Mouse (Mus musculus) intestine, postnatal 0 days (tissue): ENCODE results near the gene Erp44. TPM values are rescaled to one million over a fixed set of nuclear protein-coding genes. Genes with fewer than 3 reads are reported as not detected.

Experiments
- ATAC-seq: fragments of 200-750 bp; cut with Nextera tagmentation; 2 replicates; pipeline ENCODE4 v1.8.0; 2017; ENCODE audit warnings: mild to moderate bottlenecking, moderate TSS enrichment, moderate library complexity
- H3K27ac ChIP-seq: fragments of 300-500 bp; sonication (generic); 2 replicates; pipeline ENCODE4 v1.5.1; 2014; ENCODE audit warnings: mild to moderate bottlenecking, low read depth, low read length, moderate library complexity
- H3K27me3 ChIP-seq: fragments of 300-500 bp; sonication (generic); replicated peaks from 2 replicates; pipeline ENCODE4 v1.6.1; 2014; ENCODE audit warnings: low read length, mixed read lengths; ENCODE audit not compliant: control insufficient read depth, insufficient read depth
- H3K36me3 ChIP-seq: fragments of 300-500 bp; sonication (generic); 2 replicates; pipeline ENCODE4 v1.6.1; 2014; ENCODE audit warnings: mild to moderate bottlenecking, moderate library complexity; ENCODE audit not compliant: control insufficient read depth, insufficient read depth
- H3K4me1 ChIP-seq: fragments of 300-500 bp; sonication (generic); replicated peaks from 2 replicates; pipeline ENCODE4 v1.6.1; 2014; ENCODE audit warnings: antibody characterized with exemption, low read length, mixed read lengths; ENCODE audit not compliant: control insufficient read depth, insufficient read depth
- H3K4me2 ChIP-seq: fragments of 300-500 bp; sonication (generic); replicated peaks from 2 replicates; pipeline ENCODE4 v1.6.1; 2014; ENCODE audit warnings: low read depth, mild to moderate bottlenecking, moderate library complexity
- H3K4me3 ChIP-seq: fragments of 300-500 bp; sonication (generic); 2 replicates; pipeline ENCODE4 v1.5.1; 2014; ENCODE audit warnings: low read depth, low read length
- H3K9ac ChIP-seq: fragments of 300-500 bp; sonication (generic); 2 replicates; pipeline ENCODE4 v1.6.1; 2014; ENCODE audit warnings: mild to moderate bottlenecking, low read depth, low read length
- H3K9me3 ChIP-seq: fragments of 300-500 bp; sonication (generic); 2 replicates; pipeline ENCODE4 v1.6.1; 2016; ENCODE audit warnings: mixed run types; ENCODE audit not compliant: control insufficient read depth
- CTCF ChIP-seq: sonication (generic); IDR thresholded peaks from 2 replicates; pipeline ENCODE4 v1.5.1; 2016; ENCODE audit warnings: low read depth, mild to moderate bottlenecking, control low read depth, antibody characterized with exemption, moderate library complexity
- WGBS: fragments of 180-500 bp; shearing (Covaris S2); extraction: QIAGEN DNeasy Blood & Tissue Kit; methylation state at CpG from one replicate; pipeline ENCODE4 v1.1.7; 2014; 5-methylcytosine and 5-hydroxymethylcytosine counted together
- polyA plus RNA-seq: library from polyadenylated mRNA; unstranded; fragments of >200 nt; fragmentation: Nextera tagmentation; extraction: Ambion mirVana; gene quantifications from 2 replicates; pipeline ENCODE4 v1.2.1, GENCODE M21; 2015

Erp44 gene
- polyA plus RNA-seq, 1 experiment from 2014 or later = 78.8 TPM

DNA sequence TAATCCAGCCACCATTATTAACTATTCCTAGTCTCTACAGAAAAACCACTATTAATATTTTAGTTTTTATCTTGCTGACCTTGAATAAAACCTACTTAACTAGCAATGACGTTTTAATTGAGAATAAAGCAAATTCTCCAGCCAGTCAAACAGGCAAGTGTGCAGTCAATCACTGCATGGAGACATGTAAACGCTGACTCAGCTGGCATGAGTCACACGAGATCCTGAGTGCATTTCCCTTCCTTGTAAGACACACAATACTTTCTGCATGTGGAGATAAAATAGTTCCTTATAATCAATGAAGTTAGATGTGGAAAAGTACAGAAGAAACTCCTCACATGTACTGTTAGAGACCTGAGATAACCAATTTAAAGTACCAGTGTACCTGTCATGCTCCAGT, 53.8 kb downstream of the Erp44 start:
- no peak for TF ChIP-seq CTCF
- Histone ChIP-seq H3K4me2 (no peak overlapping the region), H3K36me3 (no peaks in the 10 kb centered on the region), H3K27me3 (no peaks in the 10 kb centered on the region), H3K4me1 (no peaks in the 10 kb centered on the region; the same call in 1 of the 2 replicates), H3K27ac (peak overlapping the region; percentile 4; the same call in 1 of the 2 replicates), H3K9me3 (no peaks in the 10 kb centered on the region), H3K9ac (no peak overlapping the region), H3K4me3 (no peak overlapping the region)
- peak; percentile 81 for ATAC-seq
- WGBS = 21% methylated on average over 3 of the region's 3 CpGs

DNA sequence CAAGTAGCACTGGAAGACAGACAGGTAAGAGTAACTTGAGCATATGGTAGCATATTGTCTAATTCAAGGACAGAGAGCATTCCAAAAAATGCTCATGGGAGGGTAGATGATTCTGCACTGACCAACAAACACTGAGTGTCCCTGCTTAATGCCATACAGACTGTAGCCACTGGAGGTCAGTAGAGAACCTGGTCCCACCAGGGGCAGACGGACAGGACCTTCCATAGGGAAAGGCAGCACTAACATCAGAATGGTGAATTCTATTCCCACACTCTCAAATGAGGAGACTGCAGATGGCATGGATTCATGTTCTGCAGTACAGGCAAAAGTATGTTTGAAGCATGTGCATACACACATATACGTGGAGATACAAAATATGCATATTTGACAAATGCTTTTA, 54.2 kb downstream of the Erp44 start:
- peak; percentile 76 for ATAC-seq
- peak; percentile 96 for TF ChIP-seq CTCF
- Histone ChIP-seq H3K4me1 (no peaks in the 10 kb centered on the region; the same call in 1 of the 2 replicates), H3K4me3 (no peak overlapping the region), H3K27ac (no peak overlapping the region), H3K9ac (no peak overlapping the region), H3K9me3 (no peaks in the 10 kb centered on the region), H3K36me3 (no peaks in the 10 kb centered on the region), H3K27me3 (no peaks in the 10 kb centered on the region), H3K4me2 (no peak overlapping the region)
- 23% methylated on average over 2 of the region's 2 CpGs for WGBS

DNA sequence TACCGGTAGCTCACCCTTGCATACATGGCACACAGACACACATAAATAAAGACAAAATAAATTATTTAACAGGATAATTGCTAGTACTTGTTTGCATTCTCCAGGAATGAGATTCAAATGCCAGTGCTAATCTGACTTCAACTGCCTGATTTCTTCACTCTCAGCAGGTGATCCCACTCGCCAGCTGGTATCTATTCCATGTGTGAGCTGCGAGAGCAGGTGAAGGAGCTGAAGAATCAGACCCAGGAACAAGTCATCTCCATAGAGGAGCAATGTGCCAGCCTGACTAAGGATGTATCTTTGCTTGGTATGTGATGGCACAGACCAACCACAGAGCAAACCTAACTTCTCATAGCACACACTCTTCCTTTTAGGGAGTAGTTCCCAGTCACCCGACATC, 75.8 kb downstream of the Erp44 start:
- Histone ChIP-seq H3K9me3 (no peaks in the 10 kb centered on the region), H3K9ac (no peak overlapping the region), H3K27me3 (no peaks in the 10 kb centered on the region), H3K27ac (no peak overlapping the region), H3K4me2 (no peak overlapping the region), H3K36me3 (peaks cover 38% of the 10 kb centered on the region), H3K4me1 (no peaks in the 10 kb centered on the region), H3K4me3 (no peak overlapping the region)
- no peak for ATAC-seq
- no peak for TF ChIP-seq CTCF
- 93% methylated on average over 4 of the region's 4 CpGs for WGBS

DNA sequence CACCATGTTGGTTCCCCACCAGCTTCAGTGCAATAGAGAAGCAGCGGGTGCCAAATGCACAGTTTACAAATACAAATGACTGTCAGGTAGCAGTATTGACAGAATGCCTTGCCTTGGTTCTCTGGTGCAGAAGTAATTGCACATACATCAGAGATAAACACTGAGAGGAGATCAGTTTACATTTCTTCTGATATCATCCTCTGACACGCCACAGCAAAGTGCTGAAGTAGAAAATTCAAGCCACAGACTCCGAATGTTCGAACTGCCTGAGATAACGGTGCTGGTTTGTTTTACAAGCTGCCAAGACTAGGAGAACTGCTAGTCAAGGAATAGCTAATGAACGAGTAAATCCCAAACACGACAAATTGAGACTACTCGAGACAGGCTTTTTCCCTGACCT, 80.9 kb downstream of the Erp44 start:
- Histone ChIP-seq H3K36me3 (peaks cover 26% of the 10 kb centered on the region), H3K9me3 (no peaks in the 10 kb centered on the region), H3K27me3 (no peaks in the 10 kb centered on the region), H3K27ac (no peak overlapping the region), H3K4me3 (no peak overlapping the region), H3K9ac (no peak overlapping the region), H3K4me2 (no peak overlapping the region), H3K4me1 (no peaks in the 10 kb centered on the region)
- no peak for ATAC-seq
- 66% methylated on average over 8 of the region's 8 CpGs for WGBS
- no peak for TF ChIP-seq CTCF

DNA sequence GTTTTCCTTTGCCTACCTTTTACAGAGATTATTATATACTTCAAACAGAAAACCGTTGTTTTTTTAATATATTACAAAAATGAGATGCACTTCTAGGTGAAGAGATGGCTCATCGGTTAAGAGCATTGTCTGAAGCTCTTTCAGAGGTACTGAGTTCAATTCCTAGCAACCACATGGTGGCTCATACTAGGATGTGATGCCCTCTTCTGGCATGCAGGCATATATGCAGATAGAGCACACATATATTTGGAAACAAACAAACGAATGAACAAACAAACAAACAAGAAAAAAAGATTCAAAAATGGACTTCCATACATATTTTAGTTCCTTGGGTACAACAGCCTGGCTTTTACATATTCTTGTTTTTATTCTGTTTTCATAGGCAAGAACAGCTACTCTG, 81.4 kb downstream of the Erp44 start:
- no peaks in the 10 kb centered on the region for H3K9me3 ChIP-seq
- WGBS = 92% methylated on average over 3 of the region's 3 CpGs
- H3K4me2 ChIP-seq = no peak overlapping the region
- H3K36me3 ChIP-seq = peaks cover 22% of the 10 kb centered on the region; the same call in 1 of the 2 replicates
- H3K4me1 ChIP-seq = no peaks in the 10 kb centered on the region
- no peak overlapping the region for H3K4me3 ChIP-seq
- no peaks in the 10 kb centered on the region for H3K27me3 ChIP-seq
- no peak overlapping the region for H3K9ac ChIP-seq
- peak; percentile 53 for TF ChIP-seq CTCF
- no peak overlapping the region for H3K27ac ChIP-seq
- no peak for ATAC-seq

DNA sequence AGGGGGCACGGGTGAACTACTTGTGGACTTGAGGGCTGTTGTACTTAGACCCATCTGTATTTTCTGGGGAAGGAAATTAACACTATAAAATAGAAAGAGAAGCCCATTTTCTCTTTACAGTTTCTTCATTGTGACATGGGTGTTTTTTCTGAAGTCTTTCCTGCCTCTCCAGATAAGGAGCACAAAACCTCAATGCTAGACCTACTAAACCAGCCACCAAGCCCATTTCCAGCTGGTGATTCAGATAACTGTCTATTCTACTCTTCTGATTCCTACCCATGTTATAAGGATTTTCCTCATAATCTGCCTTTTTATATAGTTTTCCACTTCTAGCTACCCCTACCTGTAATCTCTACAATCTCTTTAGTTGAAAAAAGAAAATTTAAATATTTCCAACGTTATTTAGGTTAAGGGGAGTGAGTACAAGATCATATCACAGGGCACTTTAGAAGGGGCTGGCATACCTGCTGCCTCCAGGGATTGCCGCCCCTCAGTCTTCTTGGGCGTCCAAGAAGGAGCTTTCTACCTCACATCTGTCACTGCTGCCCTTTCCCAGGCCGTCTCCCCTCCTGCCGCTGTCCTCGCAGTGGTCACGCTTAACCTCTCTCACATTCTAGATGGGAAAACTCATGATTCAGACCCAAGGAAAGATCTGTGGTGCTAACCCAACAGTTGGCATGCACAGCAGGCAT, 97.1 kb downstream of the Erp44 start:
- Histone ChIP-seq H3K9ac (no peak overlapping the region), H3K4me2 (no peak overlapping the region), H3K36me3 (peaks cover 16% of the 10 kb centered on the region), H3K27me3 (no peaks in the 10 kb centered on the region), H3K27ac (no peak overlapping the region), H3K9me3 (no peaks in the 10 kb centered on the region), H3K4me1 (no peaks in the 10 kb centered on the region), H3K4me3 (no peak overlapping the region)
- ATAC-seq = no peak
- 92% methylated on average over 8 of the region's 8 CpGs for WGBS
- no peak for TF ChIP-seq CTCF
